Mouse (Mus musculus) kidney, embryonic 15.5 days (tissue): ENCODE results near the gene Tspan5. TPM values are rescaled to one million over a fixed set of nuclear protein-coding genes. Genes with fewer than 3 reads are reported as not detected.

ENCODE experiments used
- ATAC-seq: fragments of 200-750 bp; cut with Nextera tagmentation; replicated peaks from 2 replicates; pipeline ENCODE4 v1.8.0; 2017; ENCODE audit warnings: moderate TSS enrichment; ENCODE audit not compliant: low FRiP score
- H3K27ac ChIP-seq: fragments of 300-500 bp; sonication (generic); 2 replicates; pipeline ENCODE4 v1.5.1; 2015; ENCODE audit warnings: mild to moderate bottlenecking, inconsistent platforms
- H3K27me3 ChIP-seq: fragments of 300-500 bp; sonication (generic); 2 replicates; pipeline ENCODE4 v1.6.1; 2015; ENCODE audit warnings: inconsistent platforms
- H3K36me3 ChIP-seq: fragments of 300-500 bp; sonication (generic); 2 replicates; pipeline ENCODE4 v1.6.1; 2015; ENCODE audit warnings: inconsistent platforms
- H3K4me1 ChIP-seq: fragments of 300-500 bp; sonication (generic); 2 replicates; pipeline ENCODE4 v1.6.1; 2015; ENCODE audit warnings: inconsistent platforms
- H3K4me2 ChIP-seq: fragments of 300-500 bp; sonication (generic); 2 replicates; pipeline ENCODE4 v1.6.1; 2015; ENCODE audit warnings: moderate library complexity, mild to moderate bottlenecking, inconsistent platforms
- H3K4me3 ChIP-seq: fragments of 300-500 bp; sonication (generic); replicated peaks from 2 replicates; pipeline ENCODE4 v1.5.1; 2015; ENCODE audit warnings: mild to moderate bottlenecking, inconsistent platforms
- H3K9ac ChIP-seq: fragments of 300-500 bp; sonication (generic); 2 replicates; pipeline ENCODE4 v1.6.1; 2015; ENCODE audit warnings: mild to moderate bottlenecking, inconsistent platforms
- H3K9me3 ChIP-seq: fragments of 300-500 bp; sonication (generic); replicated peaks from 2 replicates; pipeline ENCODE4 v1.6.1; 2016; ENCODE audit warnings: inconsistent platforms
- WGBS: fragments of 180-500 bp; shearing (Covaris S2); methylation state at CpG from one replicate; pipeline ENCODE4 v1.1.7; 2015; ENCODE audit warnings: mixed read lengths; 5-methylcytosine and 5-hydroxymethylcytosine counted together
- polyA plus RNA-seq: library from polyadenylated mRNA; unstranded; fragments of >200 nt; fragmentation: Nextera tagmentation; extraction: Ambion mirVana; gene quantifications from 2 replicates; pipeline ENCODE4 v1.2.1, GENCODE M21; 2015

Tspan5 gene
- polyA plus RNA-seq, 1 experiment from 2014 or later = 26.3 TPM

DNA sequence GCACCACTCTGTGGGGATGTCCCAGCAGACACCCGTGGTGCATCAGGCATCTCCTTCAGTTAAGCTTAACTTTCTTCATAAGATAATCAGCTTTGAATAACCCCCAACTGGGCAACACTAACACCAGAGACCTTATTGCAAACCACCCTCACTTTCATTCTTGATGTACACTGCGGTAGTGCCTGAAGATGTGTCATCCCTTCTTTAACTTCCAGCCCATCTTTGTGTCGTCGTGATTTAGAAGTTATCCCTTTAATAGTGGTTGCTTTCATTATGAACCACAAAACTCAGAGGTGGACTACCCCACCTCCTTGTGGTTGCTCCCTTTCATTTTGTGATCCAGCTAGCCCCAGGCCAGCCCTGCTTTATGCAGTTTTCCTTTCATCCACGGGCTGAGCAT is 99.3 kb downstream of the Tspan5 start:
- H3K27me3 ChIP-seq = no peaks in the 10 kb centered on the region
- H3K4me1 ChIP-seq = peaks cover 18% of the 10 kb centered on the region
- H3K9ac ChIP-seq = no peak overlapping the region
- 76% methylated on average over 5 of the region's 5 CpGs for whole genome bisulfite sequencing
- no peaks in the 10 kb centered on the region for H3K9me3 ChIP-seq
- no peak overlapping the region for H3K4me2 ChIP-seq
- no peak overlapping the region for H3K4me3 ChIP-seq
- H3K27ac ChIP-seq = no peak overlapping the region
- H3K36me3 ChIP-seq = no peaks in the 10 kb centered on the region
- ATAC-seq = no peak

- no peak for ATAC-seq
- Histone ChIP-seq H3K4me2 (no peak overlapping the region), H3K27ac (no peak overlapping the region), H3K9ac (no peak overlapping the region), H3K4me1 (peaks cover 15% of the 10 kb centered on the region), H3K9me3 (no peaks in the 10 kb centered on the region), H3K36me3 (no peaks in the 10 kb centered on the region), H3K4me3 (no peak overlapping the region), H3K27me3 (no peaks in the 10 kb centered on the region)
- 64% methylated on average over 2 of the region's 2 CpGs for WGBS
These were observed 101.2 kb downstream of the Tspan5 start for GRCm38 (mm10) chr3:138843180-138843579.

GRCm38 (mm10) chr3:138843641-138844040 is 101.6 kb downstream of the Tspan5 start:
- peaks cover 15% of the 10 kb centered on the region for H3K4me1 ChIP-seq
- ATAC-seq = no peak
- no peaks in the 10 kb centered on the region for H3K27me3 ChIP-seq
- H3K27ac ChIP-seq = no peak overlapping the region
- 91% methylated on average over 5 of the region's 5 CpGs for WGBS
- H3K36me3 ChIP-seq = no peaks in the 10 kb centered on the region
- no peaks in the 10 kb centered on the region for H3K9me3 ChIP-seq
- H3K9ac ChIP-seq = no peak overlapping the region
- H3K4me2 ChIP-seq = no peak overlapping the region
- H3K4me3 ChIP-seq = no peak overlapping the region

GRCm38 (mm10) chr3:138845820-138846219 is 103.8 kb downstream of the Tspan5 start:
- Histone ChIP-seq H3K9ac (no peak overlapping the region), H3K9me3 (no peaks in the 10 kb centered on the region), H3K4me2 (no peak overlapping the region), H3K27ac (no peak overlapping the region), H3K36me3 (no peaks in the 10 kb centered on the region), H3K4me1 (no peaks in the 10 kb centered on the region), H3K4me3 (no peak overlapping the region), H3K27me3 (no peaks in the 10 kb centered on the region)
- ATAC-seq = no peak
- 97% methylated on average over 1 of the region's 1 CpGs for WGBS

DNA sequence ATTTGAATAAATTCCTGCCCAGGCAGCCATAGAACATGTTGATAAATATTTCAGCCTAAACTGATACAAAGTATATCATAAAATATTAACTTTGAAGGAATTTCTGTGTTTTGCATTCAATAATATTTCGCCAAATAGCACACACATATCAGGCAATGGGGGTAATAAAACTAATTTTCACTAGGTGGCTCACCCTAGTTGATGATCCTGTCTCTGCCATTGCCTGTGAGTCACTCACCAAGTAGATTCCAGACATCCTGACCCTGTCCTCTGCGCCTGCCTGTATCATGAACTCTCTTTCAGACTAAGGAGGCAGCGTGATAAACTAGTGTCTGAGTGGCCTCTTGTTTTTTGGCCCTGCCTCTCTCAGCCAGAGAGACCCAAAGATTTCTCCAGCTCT is 105.8 kb downstream of the Tspan5 start:
- Histone ChIP-seq H3K9ac (no peak overlapping the region), H3K36me3 (no peaks in the 10 kb centered on the region), H3K27ac (no peak overlapping the region), H3K27me3 (no peaks in the 10 kb centered on the region), H3K4me3 (no peak overlapping the region), H3K9me3 (no peaks in the 10 kb centered on the region), H3K4me1 (peaks cover 10% of the 10 kb centered on the region), H3K4me2 (no peak overlapping the region)
- ATAC-seq = no peak
- WGBS = 88% methylated on average over 3 of the region's 3 CpGs

GRCm38 (mm10) chr3:138849755-138850301 is 107.8 kb downstream of the Tspan5 start:
- no peak overlapping the region for H3K4me3 ChIP-seq
- H3K4me1 ChIP-seq = peaks cover 14% of the 10 kb centered on the region
- no peak overlapping the region for H3K9ac ChIP-seq
- H3K27ac ChIP-seq = no peak overlapping the region
- no peak overlapping the region for H3K4me2 ChIP-seq
- WGBS = 61% methylated on average over 11 of the region's 11 CpGs
- ATAC-seq = no peak
- H3K36me3 ChIP-seq = no peaks in the 10 kb centered on the region
- H3K27me3 ChIP-seq = no peaks in the 10 kb centered on the region
- H3K9me3 ChIP-seq = no peaks in the 10 kb centered on the region

DNA sequence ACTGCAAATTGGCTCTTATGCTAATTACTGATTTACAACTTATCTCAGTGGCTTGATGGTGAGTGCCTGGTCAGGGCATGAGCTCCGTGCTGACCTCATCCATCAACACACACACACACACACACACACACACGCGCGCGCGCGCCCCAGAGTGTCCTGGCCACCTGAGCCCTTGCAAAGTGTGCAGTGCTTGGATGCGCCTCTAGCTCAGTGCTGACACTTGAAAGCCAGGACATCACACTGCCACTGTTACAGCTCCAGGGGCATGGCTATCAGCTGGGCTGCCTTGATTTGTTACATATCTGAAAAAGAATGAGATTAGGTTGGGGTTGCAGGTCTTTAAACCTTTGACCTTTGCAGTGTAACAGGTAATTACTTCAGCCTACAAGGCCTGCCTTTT is 109.9 kb downstream of the Tspan5 start:
- Histone ChIP-seq H3K27me3 (no peaks in the 10 kb centered on the region), H3K9me3 (no peaks in the 10 kb centered on the region), H3K4me2 (no peak overlapping the region), H3K27ac (no peak overlapping the region), H3K4me1 (peaks cover 23% of the 10 kb centered on the region), H3K36me3 (no peaks in the 10 kb centered on the region), H3K9ac (no peak overlapping the region), H3K4me3 (no peak overlapping the region)
- 70% methylated on average over 8 of the region's 8 CpGs for WGBS
- ATAC-seq = no peak; the same call in 1 of the 2 replicates

DNA sequence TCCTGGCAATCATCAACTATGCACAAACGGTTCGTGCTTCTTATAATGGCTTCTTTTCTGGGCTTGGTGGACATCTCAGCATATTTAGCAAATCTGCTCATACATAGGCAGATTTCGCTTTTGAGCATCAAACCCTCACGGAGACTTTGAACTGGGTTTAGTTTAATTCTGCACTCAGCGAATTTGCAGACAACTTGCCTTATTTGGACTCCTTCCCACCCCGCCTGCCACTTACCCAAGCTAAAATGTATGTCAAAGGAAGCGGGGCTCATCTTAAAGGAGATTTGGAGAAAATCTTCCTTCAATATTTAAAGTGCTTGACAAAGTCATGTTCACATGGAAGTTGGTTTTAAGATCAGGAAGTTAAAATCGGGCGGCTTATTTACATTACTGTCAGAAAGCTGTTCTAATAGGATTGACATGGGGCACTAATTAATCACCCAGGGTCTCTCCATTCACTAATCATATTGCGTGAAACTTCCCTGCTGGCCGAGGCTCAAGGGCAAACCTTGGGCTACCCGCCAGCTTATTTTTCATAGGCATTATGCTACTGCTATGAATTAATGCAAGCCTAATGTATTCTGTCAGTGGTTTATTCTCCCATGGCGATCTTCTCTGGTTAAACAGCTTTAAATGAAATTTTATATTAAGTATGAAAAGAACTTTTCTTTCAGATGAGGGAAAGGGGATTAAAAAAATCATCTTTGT is 111.1 kb downstream of the Tspan5 start:
- no peaks in the 10 kb centered on the region for H3K27me3 ChIP-seq
- no peaks in the 10 kb centered on the region for H3K36me3 ChIP-seq
- no peak overlapping the region for H3K9ac ChIP-seq
- WGBS = 67% methylated on average over 13 of the region's 13 CpGs
- H3K9me3 ChIP-seq = no peaks in the 10 kb centered on the region
- ATAC-seq = no peak
- H3K4me1 ChIP-seq = peaks cover 35% of the 10 kb centered on the region
- no peak overlapping the region for H3K27ac ChIP-seq
- H3K4me2 ChIP-seq = no peak overlapping the region
- H3K4me3 ChIP-seq = no peak overlapping the region

DNA sequence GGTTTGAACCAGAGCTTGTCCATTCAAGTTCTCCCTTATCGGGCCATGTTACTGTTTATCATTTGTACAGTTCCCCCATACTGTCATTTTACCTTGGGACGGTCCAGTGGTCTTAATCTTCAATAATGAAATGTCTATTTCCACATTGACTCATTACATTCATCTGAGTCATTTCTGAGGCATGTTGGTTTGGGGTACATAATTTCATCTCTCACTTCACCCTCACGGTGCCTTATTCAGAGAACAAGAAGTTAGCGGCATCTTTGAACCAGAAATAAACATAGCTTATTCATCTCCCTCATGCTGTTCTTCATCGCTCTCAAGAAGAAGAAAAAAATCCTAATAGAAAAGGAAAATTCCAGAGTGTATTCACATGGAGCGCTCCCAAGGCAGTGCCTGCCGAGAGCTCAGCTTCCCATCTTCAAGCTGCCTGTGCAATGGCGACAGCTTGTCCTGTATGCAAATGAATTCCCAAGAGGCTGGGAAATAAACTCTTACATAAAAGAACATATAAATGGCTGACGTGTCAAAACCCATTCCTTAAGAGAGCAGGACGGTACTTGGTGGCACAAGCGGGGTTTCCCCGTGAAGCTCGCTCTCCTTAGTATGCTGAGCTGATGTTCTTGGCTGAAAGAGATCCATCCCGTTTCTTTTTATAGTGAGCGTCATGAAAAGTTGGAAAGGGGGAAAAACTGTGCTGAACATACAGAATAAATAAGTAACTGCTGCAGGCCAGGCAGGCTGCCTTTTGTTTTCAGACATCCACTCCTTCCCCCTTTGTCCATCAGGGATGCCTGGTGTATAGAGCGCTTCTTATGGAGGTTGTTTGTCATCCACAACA is 112.2 kb downstream of the Tspan5 start:
- no peak overlapping the region for H3K4me3 ChIP-seq

GRCm38 (mm10) chr3:138855387-138855786 is 113.4 kb downstream of the Tspan5 start:
- 54% methylated on average over 5 of the region's 5 CpGs for WGBS
- H3K9ac ChIP-seq = no peak overlapping the region
- no peaks in the 10 kb centered on the region for H3K27me3 ChIP-seq
- no peak overlapping the region for H3K27ac ChIP-seq
- peaks cover 58% of the 10 kb centered on the region for H3K4me1 ChIP-seq
- ATAC-seq = no peak
- H3K9me3 ChIP-seq = no peaks in the 10 kb centered on the region
- H3K4me3 ChIP-seq = no peak overlapping the region
- H3K4me2 ChIP-seq = no peak overlapping the region
- no peaks in the 10 kb centered on the region for H3K36me3 ChIP-seq

More for the DNA sequence above, 112.2 kb downstream of the Tspan5 start:
- Histone ChIP-seq H3K36me3 (no peaks in the 10 kb centered on the region), H3K4me2 (no peak overlapping the region), H3K27me3 (no peaks in the 10 kb centered on the region), H3K4me1 (peaks cover 46% of the 10 kb centered on the region), H3K9me3 (no peaks in the 10 kb centered on the region), H3K9ac (no peak overlapping the region), H3K27ac (no peak overlapping the region)
- WGBS = 84% methylated on average over 16 of the region's 16 CpGs
- no peak for ATAC-seq

- H3K4me1 ChIP-seq = peaks cover 60% of the 10 kb centered on the region
- H3K9ac ChIP-seq = no peak overlapping the region
- H3K4me3 ChIP-seq = no peak overlapping the region
- H3K27ac ChIP-seq = no peak overlapping the region
- H3K36me3 ChIP-seq = no peaks in the 10 kb centered on the region
- no peak overlapping the region for H3K4me2 ChIP-seq
- no peaks in the 10 kb centered on the region for H3K27me3 ChIP-seq
- no peaks in the 10 kb centered on the region for H3K9me3 ChIP-seq
- 75% methylated on average over 4 of the region's 4 CpGs for WGBS
- ATAC-seq = no peak
These were observed 115.0 kb downstream of the Tspan5 start for GRCm38 (mm10) chr3:138856946-138857345.
